In the genomic region with DNA sequence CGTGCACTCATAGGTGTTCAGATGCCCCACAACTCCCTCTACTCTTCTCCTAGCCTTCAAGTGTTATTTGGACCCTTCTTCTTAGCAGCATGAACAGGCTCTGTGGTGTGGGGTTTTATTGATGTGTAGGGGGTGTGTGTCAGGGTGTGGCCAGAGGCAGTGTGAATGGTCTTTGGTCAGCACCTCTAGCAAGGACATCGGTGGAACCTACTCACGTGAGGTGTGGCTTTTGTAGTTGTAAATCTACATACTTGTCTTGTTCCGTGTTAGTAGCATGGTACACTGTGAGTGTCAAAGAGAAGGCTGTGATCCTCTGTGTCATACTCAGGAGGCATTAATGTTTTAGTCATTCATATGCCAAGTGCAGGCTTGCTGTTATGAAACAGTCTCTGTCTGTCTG, we compare ENCODE assay signal across 20 mouse cellular contexts.
"Had no signal": no experiment of that assay in that cellular context is flagged by ENCODE, and none has a peak within 500 bp of the region (broad histone marks: within the 10 kb centered on the region; RNA-seq: fewer than 3 reads in every experiment).

No protein-coding gene starts in this region.

- DNase-seq: kidney, adult 11 months; kidney, adult 8-10 months; kidney, postnatal 10 days; kidney, postnatal 36 days; left cerebral cortex, postnatal 4 days; lung, embryonic 14.5 days; right cerebral cortex, adult 18-20 months; right cerebral cortex, postnatal 25 days; thymus, postnatal 25 days had no signal

- H3K4me1 ChIP-seq: neural tube, embryonic 12.5 days; neural tube, embryonic 15.5 days had no signal

- H3K27ac ChIP-seq: kidney, embryonic 15.5 days; limb, embryonic 12.5 days; limb, embryonic 15.5 days; liver, embryonic 12.5 days; liver, embryonic 15.5 days; macrophage; midbrain, embryonic 13.5 days; neural tube, embryonic 12.5 days; neural tube, embryonic 15.5 days; stomach, postnatal 0 days had no signal

- H3K27me3 ChIP-seq: kidney, embryonic 15.5 days; limb, embryonic 12.5 days; limb, embryonic 15.5 days; liver, embryonic 15.5 days; midbrain, embryonic 13.5 days; neural tube, embryonic 12.5 days; neural tube, embryonic 15.5 days had no signal

- H3K36me3 ChIP-seq: kidney, embryonic 15.5 days; limb, embryonic 12.5 days; limb, embryonic 15.5 days; liver, embryonic 12.5 days; liver, embryonic 15.5 days; midbrain, embryonic 13.5 days; neural tube, embryonic 12.5 days; neural tube, embryonic 15.5 days had no signal

- H3K4me3 ChIP-seq: kidney, embryonic 15.5 days; limb, embryonic 12.5 days; limb, embryonic 15.5 days; liver, embryonic 12.5 days; liver, embryonic 15.5 days; midbrain, embryonic 13.5 days; neural tube, embryonic 12.5 days; neural tube, embryonic 15.5 days had no signal

- H3K9ac ChIP-seq: kidney, embryonic 15.5 days; limb, embryonic 12.5 days; limb, embryonic 15.5 days; liver, embryonic 12.5 days; liver, embryonic 15.5 days; lung, embryonic 14.5 days; midbrain, embryonic 13.5 days; neural tube, embryonic 12.5 days; neural tube, embryonic 15.5 days had no signal

- H3K4me2 ChIP-seq: kidney, embryonic 15.5 days; limb, embryonic 12.5 days; limb, embryonic 15.5 days; liver, embryonic 12.5 days; liver, embryonic 15.5 days; lung, embryonic 14.5 days; midbrain, embryonic 13.5 days; neural tube, embryonic 12.5 days; neural tube, embryonic 15.5 days had no signal

- ATAC-seq: liver, embryonic 12.5 days; lung, postnatal 0 days; midbrain, embryonic 13.5 days had no signal

- H3K9me3 ChIP-seq: kidney, embryonic 15.5 days; limb, embryonic 12.5 days; limb, embryonic 15.5 days; liver, embryonic 12.5 days; liver, embryonic 15.5 days; midbrain, embryonic 13.5 days; neural tube, embryonic 12.5 days; neural tube, embryonic 15.5 days had no signal
